ENCODE assay signal across 7 mouse cellular contexts in the genomic region with DNA sequence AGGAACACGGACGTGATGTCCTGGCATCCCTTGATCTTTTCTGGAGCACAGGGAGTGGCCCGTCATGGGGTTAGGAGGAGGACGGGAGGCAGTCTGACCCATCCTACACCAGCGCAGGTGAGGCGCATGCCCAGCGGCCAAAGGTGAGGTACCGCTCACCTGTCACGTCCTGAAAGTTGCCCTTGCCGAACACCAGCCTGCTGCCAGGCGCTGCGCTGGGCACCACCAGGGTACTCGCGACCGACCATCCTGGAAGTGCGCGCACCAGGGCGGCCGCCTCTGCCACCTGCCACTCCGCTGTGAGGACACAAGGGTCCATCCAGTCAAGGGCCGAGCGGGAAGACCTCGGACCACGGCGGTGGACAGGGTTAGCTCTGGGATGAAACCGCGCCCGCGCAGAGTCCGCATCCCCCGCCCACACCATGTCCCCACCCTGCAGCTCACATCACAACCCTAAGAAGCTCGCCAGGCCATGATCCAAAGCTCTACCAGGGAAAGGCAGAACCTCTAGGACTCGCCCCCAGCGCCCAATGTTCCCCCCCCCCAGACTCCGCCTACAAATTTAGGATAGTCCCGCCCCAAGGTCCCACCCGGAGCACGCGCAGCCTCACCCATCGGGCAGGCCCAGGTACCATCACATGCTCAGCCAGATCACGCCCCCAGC. TPM values are rescaled to one million over a fixed set of nuclear protein-coding genes. Genes with fewer than 3 reads are reported as not detected.
DNase-seq lines count a peak whose midpoint lies in the region; ATAC-seq and TF ChIP-seq lines count a peak whose summit lies in the region.

No protein-coding gene starts in this region.

- peak overlapping the region; percentile 100 for H3K4me3 ChIP-seq in megakaryocyte, embryonic 14.5 days (replicated peaks)
- H3K4me3 ChIP-seq in cortical plate, adult 2 months (ENCODE audit: insufficient read depth, low read length), result peak overlapping the region; percentile 67
- H3K4me3 ChIP-seq in midbrain, embryonic 13.5 days (replicated peaks), result peak overlapping the region; percentile 80

- no peaks in the 10 kb centered on the region for H3K9me3 ChIP-seq in megakaryocyte, embryonic 14.5 days
- H3K9me3 ChIP-seq in midbrain, embryonic 13.5 days, result no peaks in the 10 kb centered on the region

- WGBS in midbrain, embryonic 13.5 days, result 17% methylated on average over 40 of the region's 41 CpGs

- H3K27me3 ChIP-seq in megakaryocyte, embryonic 14.5 days (replicated peaks), result no peaks in the 10 kb centered on the region
- H3K27me3 ChIP-seq in midbrain, embryonic 13.5 days, result no peaks in the 10 kb centered on the region

- no peak for TF ChIP-seq POLR2A in cortical plate, adult 2 months (IDR thresholded peaks at IDR 0.05; ENCODE audit: extremely low read depth, insufficient read depth, low read length)

- H3K4me2 ChIP-seq in midbrain, embryonic 13.5 days (replicated peaks), result peak overlapping the region; percentile 95

- DNase-seq in frontal cortex, postnatal 25 days (ENCODE audit: low spot score in 2 of 2), result peak; percentile 21 to 42
- DNase-seq in layer of hippocampus, postnatal 10 days (ENCODE audit: low spot score in 2 of 2), result peak; percentile 37 to 56
- no peak for DNase-seq in yolk sac, embryonic 10.5 days (ENCODE audit: low spot score)

- H3K9ac ChIP-seq in midbrain, embryonic 13.5 days (replicated peaks), result peak overlapping the region; percentile 77

- no peak for TF ChIP-seq CTCF in cortical plate, adult 2 months (IDR thresholded peaks at IDR 0.05; ENCODE audit: extremely low read depth, insufficient read depth, low read length)

- no peak for ATAC-seq in megakaryocyte, adult 5-6 weeks (ENCODE audit: poor library complexity, severe bottlenecking)
- peak; percentile 29 for ATAC-seq in midbrain, embryonic 13.5 days

- H3K36me3 ChIP-seq in megakaryocyte, embryonic 14.5 days (replicated peaks; ENCODE audit: low read length), result peaks cover 54% of the 10 kb centered on the region
- peaks cover 47% of the 10 kb centered on the region for H3K36me3 ChIP-seq in midbrain, embryonic 13.5 days

- peak overlapping the region; percentile 41; the same call in 1 of the 2 replicates for H3K27ac ChIP-seq in cortical plate, adult 2 months (ENCODE audit: insufficient read depth, low read length)
- peak overlapping the region; percentile 95 for H3K27ac ChIP-seq in midbrain, embryonic 13.5 days

- peaks cover 51% of the 10 kb centered on the region for H3K4me1 ChIP-seq in megakaryocyte, embryonic 14.5 days
- no peaks in the 10 kb centered on the region for H3K4me1 ChIP-seq in cortical plate, adult 2 months (ENCODE audit: control insufficient read depth, insufficient read depth, low read length)
- peaks cover 23% of the 10 kb centered on the region for H3K4me1 ChIP-seq in midbrain, embryonic 13.5 days (replicated peaks)

RNA-seq across cellular contexts. Expression of a gene that starts 1.0 kb away (rescaled TPM):
- polyA plus RNA-seq in megakaryocyte, embryonic 14.5 days (2012; ENCODE audit: insufficient read depth, low replicate concordance), result 49.5 and 52.6 TPM in 2 replicates
- 7.5 and 14.5 TPM in 2 replicates for total RNA-seq in megakaryocyte, adult 5-6 weeks (2015)
- 15.9 and 17.9 TPM in 2 replicates for total RNA-seq in megakaryocyte, adult 5-6 weeks (2017)
- polyA plus RNA-seq in cortical plate, adult 2 months (2012; rRNA removed), result 155 and 164 TPM in 2 replicates
- total RNA-seq in layer of hippocampus, postnatal 10 days (2021), result 10 to 100 TPM; 83.7 to 98.9 TPM
- 52.6 and 53.3 TPM in 2 replicates for polyA plus RNA-seq in midbrain, embryonic 13.5 days (2015; fragmentation: Nextera tagmentation; extraction: Ambion mirVana)

RNA-seq across cellular contexts. Expression of a gene that starts 2.9 kb away (rescaled TPM):
- 1.00 TPM in 1 of 2 replicates, not detected in the other for polyA plus RNA-seq in megakaryocyte, embryonic 14.5 days (2012; ENCODE audit: insufficient read depth, low replicate concordance)
- total RNA-seq in megakaryocyte, adult 5-6 weeks (2015), result 2.5 and 4.2 TPM in 2 replicates
- 5.9 and 8.1 TPM in 2 replicates for total RNA-seq in megakaryocyte, adult 5-6 weeks (2017)
- polyA plus RNA-seq in cortical plate, adult 2 months (2012; rRNA removed), result 6.8 and 6.9 TPM in 2 replicates
- 10 to 100 TPM; 16.1 to 16.8 TPM for total RNA-seq in layer of hippocampus, postnatal 10 days (2021)
- 16.0 and 16.9 TPM in 2 replicates for polyA plus RNA-seq in midbrain, embryonic 13.5 days (2015; fragmentation: Nextera tagmentation; extraction: Ambion mirVana)

RNA-seq across cellular contexts. Expression of a gene that starts 7.3 kb away (rescaled TPM):
- polyA plus RNA-seq in megakaryocyte, embryonic 14.5 days (2012; ENCODE audit: insufficient read depth, low replicate concordance), result 0.10 TPM in 1 of 2 replicates, not detected in the other
- total RNA-seq in megakaryocyte, adult 5-6 weeks (2015), result not detected in 2 replicates
- total RNA-seq in megakaryocyte, adult 5-6 weeks (2017), result 0.11 TPM in 1 of 2 replicates, not detected in the other
- polyA plus RNA-seq in cortical plate, adult 2 months (2012; rRNA removed), result 18.6 and 20.3 TPM in 2 replicates
- total RNA-seq in layer of hippocampus, postnatal 10 days (2021), result 1 to 10 TPM; 3.3 to 4.6 TPM
- polyA plus RNA-seq in midbrain, embryonic 13.5 days (2015; fragmentation: Nextera tagmentation; extraction: Ambion mirVana), result 2.1 and 2.5 TPM in 2 replicates

RNA-seq across cellular contexts. Expression of a gene that starts 12.8 kb away (rescaled TPM):
- polyA plus RNA-seq in megakaryocyte, embryonic 14.5 days (2012; ENCODE audit: insufficient read depth, low replicate concordance), result not detected in 2 replicates
- total RNA-seq in megakaryocyte, adult 5-6 weeks (2015), result 0.78 and 0.93 TPM in 2 replicates
- total RNA-seq in megakaryocyte, adult 5-6 weeks (2017), result 0.29 and 0.37 TPM in 2 replicates
- polyA plus RNA-seq in cortical plate, adult 2 months (2012; rRNA removed), result 0.77 and 0.93 TPM in 2 replicates
- under 1 TPM; 0.73 to 0.89 TPM for total RNA-seq in layer of hippocampus, postnatal 10 days (2021)
- polyA plus RNA-seq in midbrain, embryonic 13.5 days (2015; fragmentation: Nextera tagmentation; extraction: Ambion mirVana), result 0.61 and 0.93 TPM in 2 replicates

RNA-seq across cellular contexts. Expression of a gene that starts 28.6 kb away (rescaled TPM):
- polyA plus RNA-seq in megakaryocyte, embryonic 14.5 days (2012; ENCODE audit: insufficient read depth, low replicate concordance), result 16.6 and 30.1 TPM in 2 replicates
- 45.7 and 49.6 TPM in 2 replicates for total RNA-seq in megakaryocyte, adult 5-6 weeks (2015)
- 73.1 and 78.6 TPM in 2 replicates for total RNA-seq in megakaryocyte, adult 5-6 weeks (2017)
- 76.7 and 93.4 TPM in 2 replicates for polyA plus RNA-seq in cortical plate, adult 2 months (2012; rRNA removed)
- 10 to 100 TPM; 74.0 to 76.0 TPM for total RNA-seq in layer of hippocampus, postnatal 10 days (2021)
- polyA plus RNA-seq in midbrain, embryonic 13.5 days (2015; fragmentation: Nextera tagmentation; extraction: Ambion mirVana), result 106 and 111 TPM in 2 replicates
